Mouse (Mus musculus) cerebellum, adult 9-10 months (tissue): Measurements from ENCODE around the gene Pced1a.

Experiments
- DNase-seq: peaks from one replicate; pipeline ENCODE4 v3.0.0; 2022

Pced1a gene

DNA sequence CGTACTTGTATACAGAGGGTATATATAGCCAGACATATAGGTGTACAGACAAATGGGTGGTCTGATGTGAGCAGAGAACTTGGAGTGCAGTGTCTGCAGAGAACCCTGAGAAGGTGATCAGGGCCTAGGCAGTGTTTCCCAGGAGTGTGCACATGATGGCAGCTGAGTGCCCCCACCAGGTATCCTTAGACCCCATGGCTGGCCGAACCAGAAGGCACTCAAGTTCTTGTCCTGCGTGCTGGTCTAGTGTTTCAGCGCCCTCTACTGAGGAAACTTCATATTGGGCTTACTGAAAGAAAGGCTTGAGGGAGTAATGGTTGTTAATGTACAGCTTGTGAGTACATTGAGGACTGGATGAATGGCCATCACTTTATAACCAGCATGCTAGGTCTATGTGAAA, 8.7 kb upstream of the Pced1a start:
- peak; percentile 64 for DNase-seq

DNA sequence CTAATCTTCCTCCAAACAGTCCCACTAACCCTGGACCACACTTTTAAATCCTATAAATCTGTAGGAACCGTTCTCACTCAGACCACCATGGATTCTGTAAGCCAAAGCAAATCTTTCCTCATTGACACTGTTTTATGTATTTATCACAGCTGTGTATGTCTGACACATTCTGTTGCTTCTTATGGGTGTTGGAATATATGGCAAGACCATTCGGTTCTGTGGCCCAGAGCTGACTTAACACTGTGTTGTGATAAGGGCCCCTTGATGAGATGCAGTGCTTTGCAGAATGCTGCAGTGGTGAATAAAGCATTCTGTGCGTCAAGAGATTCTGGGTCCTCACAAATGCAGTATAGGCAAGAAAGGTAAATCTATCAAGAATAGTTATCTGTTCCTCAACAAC, 7.7 kb upstream of the Pced1a start:
- DNase-seq = no peak

DNA sequence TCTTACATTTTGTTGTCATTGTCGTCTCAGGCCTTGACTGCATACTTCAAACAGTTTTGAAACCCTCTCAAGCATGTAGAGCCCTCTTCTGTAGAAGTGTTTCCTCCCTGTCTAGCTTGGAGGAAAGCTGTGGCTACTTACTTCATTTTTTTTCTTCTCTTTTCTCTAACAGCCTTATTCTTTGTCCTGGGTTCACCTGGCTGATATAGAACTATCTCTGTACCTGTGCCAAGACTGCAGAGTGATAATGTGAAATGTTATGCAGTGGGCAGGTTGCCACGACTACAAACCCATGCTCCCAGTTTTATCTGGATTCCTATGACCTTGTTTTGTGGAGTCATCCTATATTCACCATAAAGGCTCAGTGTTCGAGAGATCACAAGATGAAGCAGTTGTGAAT, 6.0 kb upstream of the Pced1a start:
- no peak for DNase-seq

DNA sequence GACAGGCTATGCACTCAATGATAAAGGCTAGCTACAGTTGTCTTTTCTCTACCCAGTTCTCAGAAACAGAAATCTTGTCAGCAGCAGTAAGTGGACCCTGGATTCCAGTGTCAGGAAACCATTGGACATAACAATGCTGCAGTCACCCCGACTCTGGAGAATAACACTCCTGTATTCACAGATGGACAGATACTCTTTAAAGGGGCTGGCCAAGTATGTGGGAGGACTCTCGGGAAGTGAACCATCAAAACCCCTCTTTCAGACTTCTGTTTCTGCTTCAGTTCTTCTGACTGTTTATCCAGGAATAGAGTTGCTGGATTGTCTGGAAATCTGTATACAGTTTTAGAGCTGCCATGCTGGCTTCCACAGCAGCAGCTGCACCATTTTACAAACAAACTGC, 5.3 kb upstream of the Pced1a start:
- DNase-seq = no peak

DNA sequence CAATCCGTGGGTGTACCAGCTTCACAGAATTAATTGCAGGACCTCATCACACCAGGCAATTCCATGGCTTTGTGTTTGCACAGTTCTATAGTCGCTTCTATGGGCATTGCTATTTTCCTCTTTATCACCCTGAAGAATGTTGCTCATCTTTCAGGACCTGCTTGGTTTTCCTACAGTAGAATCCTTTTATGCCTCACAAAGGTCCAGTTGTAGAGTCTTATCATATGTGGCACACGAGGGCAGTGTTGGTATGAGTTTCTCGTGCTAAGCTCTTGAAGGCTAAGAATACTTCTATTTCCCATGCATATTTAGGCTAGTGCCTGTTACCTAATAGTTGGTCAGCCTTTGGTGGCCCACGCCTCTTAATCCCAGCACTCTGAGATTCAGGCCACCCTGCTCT, 611 bp upstream of the Pced1a start:
- DNase-seq = no peak

DNA sequence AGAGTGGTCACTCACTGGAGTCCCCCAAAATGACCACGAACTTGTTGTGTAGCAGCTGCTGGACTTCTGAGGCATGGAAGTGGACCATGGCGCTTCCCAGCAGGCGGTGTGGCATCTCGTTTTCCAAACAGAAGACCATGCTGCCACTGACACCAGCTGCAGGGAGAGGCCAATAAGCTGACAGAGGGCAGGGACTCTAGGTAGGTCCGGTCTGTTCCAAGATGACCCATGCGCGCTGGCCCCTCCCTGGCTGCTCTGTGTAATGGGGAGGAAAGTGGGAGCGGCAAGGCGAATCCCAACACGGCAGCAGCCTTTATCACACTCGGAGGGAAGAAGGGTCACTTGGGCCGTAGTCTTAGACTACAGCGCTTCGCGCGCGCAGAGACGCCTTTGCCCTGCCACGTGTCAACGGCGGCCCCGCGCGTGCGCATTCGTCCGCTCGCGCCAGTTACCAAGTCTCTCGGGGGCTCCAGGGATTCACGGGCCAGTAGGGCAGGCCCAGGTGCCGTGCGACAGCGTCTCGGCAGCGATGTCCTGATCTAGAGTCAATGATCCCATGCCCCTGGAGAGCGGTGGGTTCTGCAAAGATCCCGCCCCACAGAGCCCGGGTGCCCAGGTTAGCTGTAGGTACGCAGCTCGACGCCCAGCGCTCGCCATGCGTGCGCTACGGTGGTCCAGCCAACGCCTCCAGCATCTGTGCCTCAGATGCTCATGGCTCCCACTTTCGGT, 940 bp downstream of the Pced1a start:
- DNase-seq = peak; percentile 86

DNA sequence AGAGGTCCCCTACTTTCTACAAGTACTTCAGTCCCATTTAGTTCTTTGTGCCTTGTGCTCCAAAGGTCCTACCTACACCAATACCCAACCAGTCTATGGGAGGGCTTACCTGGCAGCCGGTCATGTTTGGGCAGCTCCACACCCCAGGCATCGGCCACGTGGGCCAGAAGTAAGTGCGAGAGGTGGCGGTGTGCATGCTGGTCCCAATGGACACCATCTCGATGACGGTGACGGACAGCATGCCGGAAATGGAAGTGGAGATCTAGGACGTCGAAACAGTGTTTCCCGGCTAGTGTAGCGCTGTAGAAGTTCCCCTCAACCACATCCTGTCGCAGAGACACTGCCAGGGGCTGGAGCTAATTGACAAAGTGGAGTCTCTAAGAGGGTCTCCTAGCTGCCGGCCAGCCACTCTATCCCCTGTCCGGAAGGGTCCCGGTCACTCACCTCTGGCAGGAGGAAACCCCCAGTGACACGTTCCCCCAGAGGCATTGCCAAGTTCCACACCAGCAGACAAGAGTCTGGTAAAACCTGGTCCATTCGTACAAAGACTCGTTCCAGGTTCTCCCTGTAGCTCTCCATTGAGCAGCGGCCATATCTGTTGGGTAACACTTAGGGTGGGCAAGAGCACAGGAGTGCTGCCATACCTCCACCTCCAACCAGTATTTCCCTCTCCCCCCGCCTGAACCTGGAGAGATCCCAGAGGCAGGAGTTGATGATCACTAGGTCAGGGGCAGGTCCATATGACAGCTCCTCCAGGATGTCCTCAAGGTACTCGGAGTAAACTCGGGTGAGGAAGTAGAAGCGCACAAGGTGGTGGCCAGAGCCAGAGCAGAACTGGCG, 2.5 kb downstream of the Pced1a start:
- peak; percentile 36 for DNase-seq

DNA sequence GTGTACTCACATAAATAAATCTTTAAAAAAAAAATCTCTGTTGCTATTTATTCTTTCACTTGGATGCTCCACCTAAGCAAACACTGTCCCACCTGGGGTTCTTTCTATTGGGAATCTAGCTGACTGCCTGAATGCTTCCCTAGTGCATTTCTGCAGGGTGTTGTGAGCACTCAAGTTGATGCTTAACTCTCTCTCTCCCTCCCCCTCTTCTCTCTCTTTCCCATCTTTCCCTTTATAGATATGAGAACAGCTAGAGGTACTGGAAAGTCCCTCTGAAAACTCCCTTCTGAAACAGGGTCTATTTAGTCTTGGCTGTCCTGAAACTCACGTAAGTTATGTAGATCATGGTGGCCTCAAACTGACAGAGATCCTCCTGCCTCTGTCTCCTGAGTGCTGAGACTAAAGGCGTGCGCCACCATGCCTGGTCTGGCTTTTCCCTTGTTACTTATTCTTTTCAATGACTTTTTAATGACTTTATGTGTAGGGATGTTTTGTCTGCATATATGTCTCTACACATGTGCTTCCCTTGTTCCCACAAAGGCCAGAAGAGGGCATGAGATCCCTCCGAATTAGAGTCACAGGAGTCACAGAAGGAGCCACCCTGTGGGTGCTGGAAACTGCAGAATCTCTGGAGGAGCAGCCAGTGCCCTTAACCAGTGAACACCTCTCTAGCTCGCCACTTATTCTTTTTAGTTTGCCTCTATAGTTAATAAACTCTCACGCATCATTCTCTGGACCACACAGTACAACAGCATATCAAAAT, 10.2 kb downstream of the Pced1a start:
- DNase-seq = no peak

DNA sequence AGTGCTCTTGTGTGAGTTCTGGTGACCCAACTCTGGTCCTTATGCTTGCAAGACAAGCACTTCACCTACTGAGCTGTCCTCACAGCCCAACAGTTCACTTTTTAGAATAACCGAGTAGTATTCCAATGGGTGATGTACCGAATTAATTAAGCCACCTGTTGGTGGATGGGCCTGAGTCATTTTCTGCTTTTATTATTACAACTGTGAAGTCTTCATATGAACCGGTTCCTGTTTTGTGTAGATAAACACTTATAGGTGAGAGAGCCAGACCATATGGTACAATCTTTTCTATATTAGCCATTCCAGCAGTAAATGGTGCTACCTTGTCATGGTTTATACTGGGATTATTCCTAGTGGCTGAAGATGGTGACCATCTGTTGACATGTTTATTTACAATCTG, 11.7 kb downstream of the Pced1a start:
- no peak for DNase-seq

DNA sequence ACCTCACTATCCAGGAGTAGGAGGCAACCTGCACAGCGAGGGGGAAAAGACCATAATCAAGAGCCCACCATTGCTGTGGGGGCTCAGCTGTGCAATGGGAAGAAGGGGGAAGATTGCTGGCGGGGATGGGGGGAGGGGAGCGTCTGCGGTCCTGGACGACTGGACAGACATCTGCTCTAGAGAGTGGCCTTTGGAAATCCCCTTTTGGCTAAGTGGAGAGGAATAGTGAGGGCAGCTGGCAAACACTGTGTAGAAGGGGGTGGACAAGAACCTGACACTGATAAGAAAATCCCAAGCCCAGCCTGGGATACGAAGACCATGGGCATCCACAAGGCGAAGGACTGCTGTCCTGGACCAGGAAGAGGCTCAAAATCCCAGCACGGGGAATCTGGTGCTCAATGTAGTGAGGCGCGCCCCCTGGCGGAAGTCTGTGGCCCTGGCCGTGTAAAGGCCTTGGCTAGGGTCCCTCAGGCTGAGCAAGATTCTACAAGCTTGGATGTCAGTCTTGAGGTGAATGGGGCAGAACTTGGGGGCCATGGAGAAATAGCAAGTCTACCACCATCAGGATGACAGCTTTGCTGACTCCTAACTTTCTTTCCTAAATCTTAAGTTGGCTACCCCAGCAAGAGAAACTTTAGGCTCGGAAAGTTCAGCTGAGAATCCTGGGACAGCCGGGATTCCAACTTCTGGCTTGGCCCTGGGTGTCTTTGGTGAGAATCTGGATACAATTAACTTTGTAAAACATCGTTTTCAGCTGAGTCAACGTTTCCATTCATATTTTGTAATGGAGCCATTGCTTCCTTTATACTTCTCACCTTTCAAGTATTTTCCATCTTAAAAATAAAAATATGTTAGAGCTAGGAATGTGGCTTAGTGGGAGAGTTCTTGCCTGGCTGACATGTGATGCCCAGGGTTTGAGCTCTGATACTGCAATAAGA, 12.7 kb downstream of the Pced1a start:
- DNase-seq = peak; percentile 85

DNA sequence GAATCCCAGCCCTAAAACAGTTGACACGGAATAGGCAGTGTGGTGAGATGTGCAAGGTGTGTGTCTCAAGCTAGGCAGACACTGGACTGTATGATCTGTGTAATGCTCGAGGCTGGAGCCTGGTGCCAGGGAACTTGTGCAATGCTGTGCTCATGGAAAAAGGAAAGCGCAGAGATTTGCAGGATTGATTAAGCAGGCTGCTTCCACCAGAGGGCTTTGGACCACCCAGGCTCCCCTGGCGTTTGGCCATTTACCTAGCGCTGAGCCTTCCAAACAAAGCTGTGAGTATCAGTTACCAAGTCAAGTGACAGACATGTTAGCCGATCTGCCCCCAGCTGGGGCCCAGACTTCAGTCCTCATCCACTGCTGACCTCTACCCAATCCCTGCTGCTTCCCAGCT, 16.3 kb downstream of the Pced1a start:
- DNase-seq = no peak

DNA sequence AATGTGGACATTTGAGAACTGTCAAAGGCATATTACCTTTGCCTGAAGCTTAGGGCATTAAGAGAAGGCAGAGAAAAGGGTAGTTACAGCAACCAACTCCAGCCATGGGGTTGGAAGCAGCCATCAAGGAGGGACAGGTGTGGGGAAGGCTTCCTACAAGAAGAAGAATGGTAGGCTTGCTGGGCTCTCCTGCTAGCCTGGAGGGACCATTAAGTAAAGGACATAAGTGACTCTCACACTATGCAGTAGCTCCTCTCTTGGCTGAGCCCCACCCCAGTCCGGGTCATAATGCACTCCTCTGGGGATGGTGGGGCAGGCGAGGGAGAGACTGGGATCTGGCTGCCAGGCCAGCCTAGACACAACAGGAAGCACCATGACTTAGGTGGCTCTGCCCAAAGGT, 18.3 kb downstream of the Pced1a start, which contains the start of gene Tmem239:
Gene Tmem239 (plus strand): TSS at position 301 of the 400 bp plus-strand sequence.
- DNase-seq = no peak

DNA sequence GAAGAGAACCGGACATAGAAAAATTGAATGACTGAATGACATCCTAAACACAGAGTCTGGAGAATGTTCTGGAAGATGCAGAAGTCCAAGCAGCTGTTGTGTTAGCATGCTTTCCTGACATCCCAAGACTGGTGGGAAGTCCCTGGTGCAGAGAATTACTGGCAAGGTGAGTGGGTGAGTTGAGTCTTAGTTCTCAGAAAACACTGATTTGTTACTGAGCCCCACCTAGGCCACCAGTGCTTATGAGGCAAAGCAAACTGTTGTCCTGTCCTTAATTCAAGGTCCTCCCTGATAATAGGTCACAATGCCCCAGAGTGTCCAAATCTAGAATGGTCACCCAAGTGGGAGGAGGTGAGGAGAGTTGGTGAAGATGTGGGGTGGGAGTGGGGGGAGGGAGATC, 19.6 kb downstream of the Pced1a start, which contains the start of the genes Gm28372 and 1700020A23Rik:
Gene Gm28372 (plus strand): TSS at position 301 of the 400 bp plus-strand sequence.
Gene 1700020A23Rik (plus strand): TSS at position 321 of the 400 bp plus-strand sequence.
- DNase-seq = no peak

DNA sequence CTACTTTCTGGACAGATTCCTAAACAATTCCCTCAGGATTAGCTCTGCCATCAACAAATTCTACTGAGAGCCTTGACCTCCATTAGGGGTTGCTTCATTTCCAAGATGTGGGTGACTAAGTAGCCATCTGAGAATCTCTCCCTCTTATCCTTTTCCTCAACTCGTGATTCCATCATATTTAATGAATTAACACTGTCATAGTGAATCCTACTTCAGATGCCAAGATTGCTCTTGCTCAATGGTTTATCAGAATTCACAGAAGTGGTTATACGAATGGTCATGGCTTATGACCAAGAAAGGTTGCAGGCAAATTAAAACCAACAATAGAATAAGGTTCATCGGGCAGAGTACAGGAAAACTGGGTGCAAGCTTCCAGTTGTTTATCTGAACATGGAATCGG, 22.6 kb downstream of the Pced1a start:
- DNase-seq = no peak

DNA sequence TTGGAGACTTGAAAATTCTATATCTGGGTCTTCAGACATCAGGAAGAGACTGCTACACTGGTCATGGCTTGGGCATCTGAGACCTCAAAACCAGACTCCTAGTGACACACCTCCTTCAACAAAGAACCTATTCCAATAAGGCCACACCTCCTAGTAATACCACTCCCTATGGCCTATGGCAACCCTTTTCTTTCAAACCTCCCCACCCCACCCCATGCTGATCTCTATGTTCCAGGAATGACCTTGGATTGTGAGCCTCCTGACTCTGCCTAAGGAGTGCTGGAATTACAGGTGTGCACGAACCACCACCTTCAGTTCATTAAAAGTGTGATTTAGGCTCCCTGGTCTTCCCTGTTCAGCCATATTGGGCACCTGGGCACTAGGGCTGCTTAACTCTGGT, 24.5 kb downstream of the Pced1a start:
- no peak for DNase-seq

DNA sequence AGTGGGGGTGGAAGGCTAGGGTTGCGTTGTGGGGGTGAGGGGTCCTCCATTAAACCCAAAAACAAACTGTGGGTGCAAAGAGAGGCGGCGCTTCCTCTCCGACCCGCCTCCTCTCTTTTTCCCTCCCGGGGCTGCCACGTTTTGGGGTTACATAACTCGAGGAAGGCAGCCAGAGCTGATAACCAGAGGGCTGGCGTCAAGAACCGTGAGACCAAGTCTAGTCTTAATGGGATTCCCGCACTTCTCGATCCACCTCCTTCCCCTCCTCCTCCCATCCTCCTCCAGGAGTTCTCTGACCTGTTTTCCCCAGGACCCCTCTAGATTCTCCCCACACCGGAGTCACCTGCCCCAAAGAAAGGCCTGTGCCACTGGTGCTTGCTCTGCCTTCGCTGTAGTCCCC, 26.4 kb downstream of the Pced1a start:
- no peak for DNase-seq

DNA sequence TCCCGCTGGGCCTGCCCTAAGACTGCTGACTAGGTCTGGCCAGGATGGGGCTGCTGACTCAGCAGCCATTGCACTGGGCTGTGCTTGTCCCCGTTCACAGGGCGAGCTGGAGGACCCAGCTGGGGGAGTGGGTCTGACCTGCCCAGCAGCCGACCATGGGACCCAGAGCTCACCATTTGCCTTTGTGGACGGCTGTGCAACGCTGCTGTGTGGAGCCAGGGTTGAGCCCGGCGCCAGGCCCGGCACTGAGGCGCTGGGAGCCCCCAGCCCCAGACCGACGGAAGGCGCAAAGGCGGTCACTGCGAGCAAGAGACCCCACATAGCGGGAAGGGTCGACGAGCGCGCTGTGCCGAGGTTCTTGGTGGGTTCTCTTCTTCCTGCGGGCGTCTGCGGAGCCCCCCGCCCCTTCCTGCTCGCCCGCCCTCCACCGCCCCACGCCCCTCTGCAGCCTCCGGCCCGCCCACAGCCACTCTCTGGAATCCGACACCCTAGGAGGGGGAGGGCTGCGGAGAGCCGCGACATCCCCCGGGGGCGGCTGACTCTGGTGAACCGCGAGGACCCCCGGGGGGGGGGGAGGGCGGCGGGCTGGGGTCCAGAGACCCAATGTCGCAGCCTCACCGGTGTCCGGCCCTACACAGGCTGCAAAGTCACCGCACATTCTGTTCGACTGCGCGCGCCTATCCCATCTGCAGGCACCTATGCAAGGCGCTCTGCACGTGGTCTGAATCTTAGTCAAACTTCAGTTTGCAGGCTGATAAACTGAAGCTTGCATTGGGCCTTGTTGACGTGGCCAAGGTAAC, 27.1 kb downstream of the Pced1a start, which contains the start of gene Cpxm1:
Gene Cpxm1 (minus strand): TSS at position 389 of the 800 bp plus-strand sequence.
- DNase-seq = no peak

DNA sequence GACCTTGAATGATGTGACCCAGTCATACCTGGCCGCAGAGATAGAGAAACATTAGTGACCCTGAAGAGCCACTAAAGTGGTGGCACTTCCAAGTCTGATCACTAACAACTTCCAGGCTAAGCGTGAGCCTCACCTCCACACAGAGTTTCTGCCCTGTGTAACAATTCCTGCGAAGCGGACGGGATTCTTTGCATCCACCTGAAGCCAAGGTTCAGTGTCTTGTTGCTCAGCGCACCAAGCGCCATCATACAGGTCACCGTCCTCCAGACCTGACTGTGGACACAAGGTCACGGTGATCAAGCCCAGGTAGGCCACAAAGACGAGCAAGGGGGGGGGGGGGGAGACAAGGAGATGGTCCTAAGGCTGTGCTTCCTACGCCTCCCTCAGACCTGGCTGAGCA, 28.8 kb downstream of the Pced1a start:
- no peak for DNase-seq

DNA sequence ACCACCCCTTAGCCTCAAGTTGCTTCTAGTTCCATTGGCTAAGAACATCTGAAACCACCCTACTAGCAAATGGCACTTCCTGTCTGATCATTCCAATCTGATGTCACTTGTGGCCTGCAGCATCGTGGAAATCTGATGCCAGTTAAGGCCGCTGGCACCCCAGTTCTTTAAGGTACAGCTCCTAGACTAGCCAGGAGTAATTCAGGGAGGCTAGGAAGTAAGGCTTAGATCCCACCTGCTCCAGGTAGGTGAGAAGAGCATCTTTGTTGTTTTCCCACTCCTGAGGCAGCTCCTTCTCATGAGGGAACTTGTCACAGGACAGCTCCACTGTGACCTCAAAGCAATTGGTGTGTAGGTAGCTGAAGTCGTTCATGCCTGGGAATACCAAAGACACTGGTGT, 31.7 kb downstream of the Pced1a start:
- no peak for DNase-seq

DNA sequence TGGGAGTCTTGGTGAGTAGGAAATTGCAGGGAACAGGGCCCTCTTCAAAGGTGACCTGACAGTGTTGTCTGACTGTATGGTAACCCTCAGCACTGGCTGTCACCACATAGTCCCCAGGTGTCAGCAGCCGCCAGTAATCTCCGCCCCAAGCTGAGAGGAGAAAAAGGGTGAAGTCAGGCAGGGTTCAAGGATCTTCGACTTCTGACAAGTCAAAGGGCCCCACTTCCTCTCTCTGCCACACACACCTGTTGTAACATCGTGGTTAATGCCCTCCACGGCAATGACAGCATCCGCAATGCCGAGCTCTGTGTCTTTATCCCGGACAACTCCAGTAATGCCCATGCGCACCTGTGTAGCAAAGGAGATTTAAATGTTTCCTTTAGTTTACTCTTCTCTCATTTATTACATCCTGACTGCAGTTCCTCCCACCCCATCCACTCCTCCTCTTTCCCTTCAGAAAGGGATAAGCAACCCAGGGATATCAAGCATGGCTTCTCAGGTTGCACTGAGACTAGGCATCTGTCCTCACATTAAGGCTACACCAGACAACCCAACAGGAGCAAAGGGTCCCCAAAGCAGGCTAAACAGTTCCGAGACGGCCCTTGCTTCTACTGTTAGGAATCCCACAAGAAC, 33.4 kb downstream of the Pced1a start:
- no peak for DNase-seq

DNA sequence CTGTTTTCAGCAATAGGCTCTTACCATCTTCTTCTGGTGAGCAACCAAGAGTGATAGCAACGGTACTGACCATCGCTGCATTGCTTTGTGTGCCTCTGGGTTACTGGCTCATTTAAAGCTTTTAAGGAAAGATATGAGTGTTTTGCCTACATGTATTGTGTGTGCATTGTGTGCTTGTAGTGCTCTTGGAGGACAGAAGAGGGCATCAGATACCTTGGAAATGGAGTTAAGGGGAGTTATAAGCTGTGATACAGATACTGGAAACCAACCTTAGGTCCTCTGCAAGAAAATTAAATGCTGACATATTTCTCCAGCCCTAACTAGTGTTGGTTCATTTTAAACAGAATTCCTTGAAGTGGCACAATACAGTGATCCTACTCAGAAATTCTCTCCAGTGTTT, 35.7 kb downstream of the Pced1a start:
- DNase-seq = no peak
